Mouse (Mus musculus) heart, embryonic 12.5 days (tissue): ENCODE data around the gene Gm38392. TPM values are rescaled to one million over a fixed set of nuclear protein-coding genes. Genes with fewer than 3 reads are reported as not detected.
"Not testable (repeated sequence)": the region's sequence is repeated elsewhere in the genome, so short reads cannot be mapped to it uniquely, and the experiment has no call there.

ENCODE experiments used
- ATAC-seq: fragments of 200-750 bp; cut with Nextera tagmentation; 2 replicates; pipeline ENCODE4 v1.8.0; 2017; ENCODE audit warnings: moderate TSS enrichment, moderate library complexity; ENCODE audit not compliant: insufficient number of reproducible peaks, low FRiP score
- H3K27ac ChIP-seq: fragments of 300-500 bp; sonication (generic); 2 replicates; pipeline ENCODE4 v1.5.1; 2016; ENCODE audit warnings: mild to moderate bottlenecking, moderate library complexity; ENCODE audit not compliant: poor library complexity, severe bottlenecking
- H3K27me3 ChIP-seq: fragments of 300-500 bp; sonication (generic); replicated peaks from 2 replicates; pipeline ENCODE4 v1.6.1; 2016; ENCODE audit warnings: mild to moderate bottlenecking, moderate library complexity
- H3K36me3 ChIP-seq: fragments of 300-500 bp; sonication (generic); 2 replicates; pipeline ENCODE4 v1.6.1; 2016; ENCODE audit warnings: mild to moderate bottlenecking, moderate library complexity
- H3K4me1 ChIP-seq: fragments of 300-500 bp; sonication (generic); replicated peaks from 2 replicates; pipeline ENCODE4 v1.6.1; 2016; ENCODE audit warnings: mild to moderate bottlenecking
- H3K4me2 ChIP-seq: fragments of 300-500 bp; sonication (generic); 2 replicates; pipeline ENCODE4 v1.6.1; 2016; ENCODE audit warnings: mild to moderate bottlenecking, moderate library complexity
- H3K4me3 ChIP-seq: fragments of 300-500 bp; sonication (generic); 2 replicates; pipeline ENCODE4 v1.5.1; 2016; ENCODE audit warnings: mild to moderate bottlenecking
- H3K9ac ChIP-seq: fragments of 300-500 bp; sonication (generic); 2 replicates; pipeline ENCODE4 v1.6.1; 2016; ENCODE audit warnings: mild to moderate bottlenecking, moderate library complexity
- H3K9me3 ChIP-seq: fragments of 300-500 bp; sonication (generic); replicated peaks from 2 replicates; pipeline ENCODE4 v1.6.1; 2016; ENCODE audit warnings: mild to moderate bottlenecking, moderate library complexity
- WGBS: fragments of 180-500 bp; shearing (Covaris S2); methylation state at CpG from one replicate; pipeline ENCODE4 v1.1.7; 2016; 5-methylcytosine and 5-hydroxymethylcytosine counted together
- polyA plus RNA-seq: library from polyadenylated mRNA; unstranded; fragments of >200 nt; fragmentation: Nextera tagmentation; extraction: Ambion mirVana; gene quantifications from 2 replicates; pipeline ENCODE4 v1.2.1, GENCODE M21; 2016

The Gm38392 gene
- polyA plus RNA-seq, 1 experiment from 2014 or later: not detected

GRCm38 (mm10) chr3:88296561-88297318 lies 9.7 kb upstream of the Gm38392 start, which contains the start of the genes Tsacc and Cct3:
Tsacc (minus strand) TSS chr3:88296999.
Cct3 (plus strand) TSS chr3:88297116.
- under 1% methylated on average over 44 of the region's 44 CpGs for WGBS
- Histone ChIP-seq H3K4me1 (peaks cover 14% of the 10 kb centered on the region), H3K27ac (peak within 1 kb of the TSS; percentile 97), H3K9me3 (no peaks in the 10 kb centered on the region), H3K4me3 (peak within 1 kb of the TSS; percentile 86), H3K4me2 (peak within 1 kb of the TSS; percentile 77), H3K9ac (peak within 1 kb of the TSS; percentile 93), H3K36me3 (peaks cover 26% of the 10 kb centered on the region), H3K27me3 (no peaks in the 10 kb centered on the region)
- peak; percentile 98 for ATAC-seq

- peak overlapping the region; percentile 94 for H3K27ac ChIP-seq
- 1% methylated on average over 12 of the region's 12 CpGs for WGBS
- no peaks in the 10 kb centered on the region for H3K9me3 ChIP-seq
- ATAC-seq: no peak
- no peaks in the 10 kb centered on the region for H3K27me3 ChIP-seq
- peak overlapping the region; percentile 71 for H3K4me2 ChIP-seq
- H3K4me1 ChIP-seq: peaks cover 14% of the 10 kb centered on the region
- peak overlapping the region; percentile 86 for H3K4me3 ChIP-seq
- H3K9ac ChIP-seq: peak overlapping the region; percentile 68
- peaks cover 20% of the 10 kb centered on the region for H3K36me3 ChIP-seq
Observed at GRCm38 (mm10) chr3:88296110-88296560, 9.1 kb upstream of the Gm38392 start.

GRCm38 (mm10) chr3:88295272-88295671 lies 8.3 kb upstream of the Gm38392 start:
- H3K27ac ChIP-seq, H3K9ac ChIP-seq, ATAC-seq, H3K4me3 ChIP-seq, H3K9me3 ChIP-seq, H3K27me3 ChIP-seq: not testable (repeated sequence)
- WGBS: 77% methylated on average over 1 of the region's 1 CpGs
- H3K36me3 ChIP-seq: peaks cover 11% of the 10 kb centered on the region
- H3K4me1 ChIP-seq: peaks cover 14% of the 10 kb centered on the region
- H3K4me2 ChIP-seq: peak overlapping the region; percentile 71; the same call in 1 of the 2 replicates

- ATAC-seq: no peak
- H3K27me3 ChIP-seq: no peaks in the 10 kb centered on the region
Observed at GRCm38 (mm10) chr3:88291970-88292369, 5.0 kb upstream of the Gm38392 start.

GRCm38 (mm10) chr3:88288133-88288713 lies 1.2 kb upstream of the Gm38392 start:
- not testable (repeated sequence) for H3K27ac ChIP-seq, H3K9me3 ChIP-seq, H3K4me3 ChIP-seq, H3K4me1 ChIP-seq, H3K27me3 ChIP-seq, H3K4me2 ChIP-seq, ATAC-seq, H3K9ac ChIP-seq
- WGBS: 67% methylated on average over 10 of the region's 10 CpGs
- H3K36me3 ChIP-seq: peaks cover 17% of the 10 kb centered on the region

More at GRCm38 (mm10) chr3:88291970-88292369, 5.0 kb upstream of the Gm38392 start:
- Histone ChIP-seq H3K4me2 (no peak overlapping the region), H3K9me3 (no peaks in the 10 kb centered on the region), H3K4me3 (no peak overlapping the region), H3K9ac (no peak overlapping the region), H3K27ac (no peak overlapping the region), H3K4me1 (peaks cover 9% of the 10 kb centered on the region; the same call in 1 of the 2 replicates), H3K36me3 (no peaks in the 10 kb centered on the region; the same call in 1 of the 2 replicates)
- WGBS: 59% methylated on average over 4 of the region's 4 CpGs

- H3K27ac ChIP-seq, H3K4me3 ChIP-seq, H3K27me3 ChIP-seq, H3K9ac ChIP-seq, ATAC-seq, H3K9me3 ChIP-seq, H3K4me2 ChIP-seq, H3K4me1 ChIP-seq: not testable (repeated sequence)
- WGBS: no CpG with 5 or more reads among the region's 2 CpGs
- H3K36me3 ChIP-seq: peaks cover 17% of the 10 kb centered on the region
Observed at GRCm38 (mm10) chr3:88285565-88285895, 1.5 kb downstream of the Gm38392 start.

GRCm38 (mm10) chr3:88284815-88285564 lies 2.0 kb downstream of the Gm38392 start:
- WGBS: 93% methylated on average over 14 of the region's 14 CpGs

GRCm38 (mm10) chr3:88281141-88281916 lies 5.7 kb downstream of the Gm38392 start:
- H3K9me3 ChIP-seq, ATAC-seq, H3K4me3 ChIP-seq, H3K27me3 ChIP-seq, H3K4me2 ChIP-seq, H3K27ac ChIP-seq, H3K9ac ChIP-seq, H3K4me1 ChIP-seq: not testable (repeated sequence)
- peaks cover 11% of the 10 kb centered on the region for H3K36me3 ChIP-seq
- WGBS: 65% methylated on average over 11 of the region's 11 CpGs

More at GRCm38 (mm10) chr3:88284815-88285564, 2.0 kb downstream of the Gm38392 start:
- not testable (repeated sequence) for H3K9ac ChIP-seq, H3K4me2 ChIP-seq, H3K9me3 ChIP-seq, ATAC-seq, H3K27me3 ChIP-seq, H3K4me1 ChIP-seq, H3K27ac ChIP-seq, H3K4me3 ChIP-seq
- peaks cover 17% of the 10 kb centered on the region for H3K36me3 ChIP-seq

- WGBS: 78% methylated on average over 2 of the region's 2 CpGs
- H3K4me2 ChIP-seq: no peak overlapping the region
- H3K4me3 ChIP-seq: no peak overlapping the region
- H3K36me3 ChIP-seq: peaks cover 3% of the 10 kb centered on the region; the same call in 1 of the 2 replicates
- no peaks in the 10 kb centered on the region for H3K27me3 ChIP-seq
- no peak overlapping the region for H3K27ac ChIP-seq
- H3K4me1 ChIP-seq: no peaks in the 10 kb centered on the region
- ATAC-seq: no peak
- H3K9me3 ChIP-seq: 0 out of 2 replicates have a peak, but pooled peaks cover under 1% of the 10 kb centered on the region
- H3K9ac ChIP-seq: no peak overlapping the region
Observed at GRCm38 (mm10) chr3:88280035-88280434, 7.0 kb downstream of the Gm38392 start.

- Histone ChIP-seq H3K27me3 (no peaks in the 10 kb centered on the region), H3K27ac (no peak overlapping the region), H3K4me3 (no peak overlapping the region), H3K36me3 (no peaks in the 10 kb centered on the region), H3K4me2 (no peak overlapping the region), H3K4me1 (no peaks in the 10 kb centered on the region), H3K9me3 (no peaks in the 10 kb centered on the region), H3K9ac (no peak overlapping the region)
- ATAC-seq: no peak
- 39% methylated on average over 7 of the region's 7 CpGs for WGBS
Observed at GRCm38 (mm10) chr3:88276529-88277143, 10.4 kb downstream of the Gm38392 start.
